Mouse (Mus musculus) frontal cortex, postnatal 14 days (tissue): ENCODE results near the gene Pls1.
A peak's percentile ranks its signal among the peaks of the same experiment; 100 is the strongest.

ENCODE experiments used
- DNase-seq, 2 experiments: peaks; one replicate each; pipeline ENCODE4 v3.0.0; 2022; ENCODE audit warnings: low spot score in 2 of 2

Gene Pls1

GRCm38 (mm10) chr9:95844825-95845460 is at the start of gene Pls1:
Gene Pls1, minus strand, starts transcription at chr9:95845311.
- peak; percentile 76 to 81 for DNase-seq

DNA sequence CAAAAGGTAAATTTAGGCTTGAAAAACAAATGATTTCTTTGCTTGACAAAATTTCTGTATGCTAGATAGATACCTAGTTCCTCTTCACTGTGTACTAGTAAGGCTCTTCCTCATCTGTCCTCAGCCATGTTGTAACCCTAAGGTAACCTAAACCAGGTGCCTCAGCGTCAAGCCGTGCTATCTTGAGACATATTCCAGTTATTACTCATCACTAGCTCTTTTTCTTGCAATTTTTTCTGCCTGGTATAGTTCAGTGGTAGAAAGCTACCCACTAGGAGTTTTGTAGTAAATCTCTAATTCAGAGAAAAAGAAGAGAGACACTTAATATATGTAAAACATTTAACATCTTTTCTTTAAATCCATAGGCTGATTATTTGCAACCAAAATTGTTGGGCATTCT is 37.6 kb upstream of the Pls1 start:
- DNase-seq: no peak

DNA sequence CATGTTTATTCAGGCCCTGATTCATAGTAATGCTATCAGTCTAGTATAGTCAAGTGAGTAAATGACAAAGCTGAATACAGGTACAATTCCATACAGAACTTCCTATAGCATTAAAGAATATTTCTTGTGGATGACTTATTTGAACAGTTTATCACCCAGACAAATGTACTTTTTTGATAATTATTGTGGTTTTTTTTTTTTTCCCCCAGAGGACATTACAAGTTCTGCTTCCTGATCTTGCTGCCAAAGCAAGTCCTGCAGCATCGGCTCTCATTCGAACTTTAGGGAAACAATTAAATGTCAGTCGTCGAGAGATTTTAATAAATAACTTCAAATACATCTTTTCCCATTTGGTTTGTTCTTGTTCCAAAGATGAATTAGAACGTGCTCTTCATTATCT is 33.1 kb upstream of the Pls1 start:
- DNase-seq: no peak

GRCm38 (mm10) chr9:95858027-95858570 is 13.0 kb upstream of the Pls1 start:
- no peak for DNase-seq

DNA sequence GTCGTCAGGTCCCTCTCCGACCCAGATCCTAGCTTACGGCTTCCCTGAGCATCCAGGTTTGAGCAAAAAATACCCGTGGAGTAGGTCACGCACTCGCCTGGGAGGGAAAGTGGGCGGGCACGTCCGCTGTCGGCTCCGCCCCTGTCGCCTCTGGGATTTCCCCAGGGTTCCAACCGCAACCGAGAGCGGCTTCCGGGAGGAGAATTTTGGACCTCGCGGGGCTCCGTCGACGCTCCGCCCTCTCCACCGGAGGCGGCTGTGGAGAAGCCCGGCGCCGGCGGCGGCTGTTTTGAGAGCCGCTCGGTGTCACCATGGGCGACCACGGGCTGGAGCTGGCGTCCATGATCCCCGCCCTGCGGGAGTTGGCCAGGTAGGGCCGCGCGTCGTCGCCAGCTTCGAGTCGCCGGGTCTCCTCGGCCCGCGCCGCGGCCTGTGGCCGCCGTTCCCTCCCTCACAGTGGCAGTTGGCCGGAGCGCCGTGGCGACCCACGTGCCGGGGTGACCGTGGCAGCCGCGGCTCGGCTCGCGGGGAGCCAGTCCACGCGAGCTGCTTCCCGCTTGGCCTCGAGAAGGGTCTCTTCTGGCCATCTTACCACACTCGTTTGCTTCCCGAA is 12.4 kb upstream of the Pls1 start, which contains the start of gene Atr:
Gene Atr (plus strand): TSS at position 184 of the 613 bp plus-strand sequence.
- DNase-seq: peak; percentile 86 to 90

GRCm38 (mm10) chr9:95856004-95856403 is 10.9 kb upstream of the Pls1 start:
- DNase-seq: no peak

DNA sequence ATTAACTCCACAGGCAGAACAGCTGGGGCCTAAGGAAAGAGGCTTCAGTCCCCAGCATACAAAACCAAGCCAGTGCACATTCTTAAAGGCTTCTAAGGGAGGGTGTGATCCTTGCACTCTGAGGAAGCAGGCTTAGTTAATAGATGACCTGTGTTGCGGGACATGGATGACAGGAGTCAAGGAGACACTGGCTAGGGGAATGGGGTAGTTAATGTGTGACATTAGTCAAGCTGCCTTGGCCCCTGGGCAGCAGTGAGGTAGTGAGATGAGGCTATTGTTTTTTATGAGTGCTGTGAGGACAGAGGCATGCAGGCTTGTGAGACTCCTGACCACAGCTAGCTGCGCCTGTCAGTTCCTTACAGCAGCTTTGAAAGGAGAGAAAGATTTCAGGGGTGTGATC is 9.8 kb upstream of the Pls1 start:
- no peak for DNase-seq

DNA sequence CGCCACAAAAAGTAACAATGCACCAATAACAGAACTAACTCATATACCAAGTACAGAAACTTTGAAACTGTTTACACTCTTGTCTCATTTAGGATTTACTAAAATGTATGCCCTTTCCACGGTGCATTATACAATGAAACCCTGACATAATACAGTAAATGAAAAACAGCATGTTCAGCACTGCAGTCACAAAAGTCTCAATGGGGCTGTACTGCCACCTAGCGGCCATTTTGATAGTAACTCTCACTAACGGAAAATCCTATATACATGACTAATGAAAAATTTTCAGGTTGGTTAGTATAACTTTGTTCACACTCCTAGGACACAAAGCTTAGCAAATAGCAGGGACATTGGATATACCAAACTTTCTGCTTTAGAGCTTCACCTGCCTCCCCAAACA is 7.8 kb upstream of the Pls1 start:
- DNase-seq: peak in 1 of 2 experiments; percentile 72

- no peak for DNase-seq
These were observed 6.6 kb upstream of the Pls1 start for GRCm38 (mm10) chr9:95851671-95852070.

GRCm38 (mm10) chr9:95845711-95846110 is 600 bp upstream of the Pls1 start:
- DNase-seq: no peak

GRCm38 (mm10) chr9:95839424-95839823 is 5.7 kb downstream of the Pls1 start:
- no peak for DNase-seq

GRCm38 (mm10) chr9:95835741-95836140 is 9.4 kb downstream of the Pls1 start:
- no peak for DNase-seq

DNA sequence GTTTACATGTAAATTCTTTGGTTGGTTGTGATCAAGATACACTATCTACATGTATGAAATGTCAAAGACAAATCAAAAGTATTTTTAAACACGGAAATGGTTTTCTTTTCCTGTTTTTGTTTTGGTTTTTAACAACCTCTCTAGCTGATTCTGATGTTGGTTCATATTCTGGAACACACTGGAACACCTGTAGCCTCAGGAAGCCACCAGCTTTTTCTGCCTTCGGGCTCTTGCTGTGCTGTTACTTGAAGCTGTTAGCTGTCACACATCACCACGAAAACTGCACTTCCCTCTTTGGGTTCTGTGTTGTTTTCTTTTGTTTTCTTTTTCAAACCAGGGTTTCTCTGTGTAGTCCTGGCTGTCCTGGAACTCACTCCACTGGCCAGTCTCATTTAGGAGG is 10.3 kb downstream of the Pls1 start:
- DNase-seq: no peak

GRCm38 (mm10) chr9:95832758-95833157 is 12.4 kb downstream of the Pls1 start:
- DNase-seq: no peak

DNA sequence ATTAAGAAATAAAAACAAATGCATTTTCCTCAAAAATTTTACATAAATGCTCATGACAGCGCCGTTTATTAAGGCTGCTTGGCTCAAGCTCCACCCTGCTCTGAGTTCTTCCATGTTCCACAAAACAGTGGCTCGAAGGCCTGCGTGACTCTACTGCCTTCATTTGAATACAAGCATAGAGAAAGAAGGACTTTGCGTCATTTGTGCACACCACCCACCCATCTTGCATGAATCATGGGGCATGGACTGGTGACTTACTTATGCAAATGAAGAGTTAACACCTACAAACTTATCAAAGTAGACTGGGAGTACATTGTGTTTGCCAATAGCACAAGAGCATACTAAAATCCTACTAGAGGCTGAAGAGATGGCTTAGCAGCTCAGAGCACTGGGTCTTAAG is 17.5 kb downstream of the Pls1 start:
- no peak for DNase-seq

DNA sequence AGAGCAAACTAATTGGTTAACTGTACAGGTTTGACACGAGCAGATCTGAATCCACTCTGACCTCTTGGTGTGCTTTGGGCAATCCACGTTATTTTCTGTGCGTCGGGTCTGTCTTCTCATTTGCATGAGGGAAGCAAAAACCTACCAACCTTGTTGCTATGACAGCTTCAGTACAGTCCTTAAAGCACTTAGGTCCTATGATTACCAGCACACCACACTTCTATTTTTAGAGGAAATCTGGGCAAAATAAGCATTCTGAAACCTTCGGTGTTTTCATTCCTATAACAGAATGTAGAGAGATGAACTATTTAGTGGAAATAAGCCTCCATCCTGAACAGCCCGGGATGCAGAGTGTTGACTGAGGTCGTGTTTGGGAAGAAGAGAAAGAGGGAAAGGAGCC is 22.6 kb downstream of the Pls1 start:
- DNase-seq: no peak

GRCm38 (mm10) chr9:95815706-95816105 is 29.4 kb downstream of the Pls1 start:
- DNase-seq: no peak

DNA sequence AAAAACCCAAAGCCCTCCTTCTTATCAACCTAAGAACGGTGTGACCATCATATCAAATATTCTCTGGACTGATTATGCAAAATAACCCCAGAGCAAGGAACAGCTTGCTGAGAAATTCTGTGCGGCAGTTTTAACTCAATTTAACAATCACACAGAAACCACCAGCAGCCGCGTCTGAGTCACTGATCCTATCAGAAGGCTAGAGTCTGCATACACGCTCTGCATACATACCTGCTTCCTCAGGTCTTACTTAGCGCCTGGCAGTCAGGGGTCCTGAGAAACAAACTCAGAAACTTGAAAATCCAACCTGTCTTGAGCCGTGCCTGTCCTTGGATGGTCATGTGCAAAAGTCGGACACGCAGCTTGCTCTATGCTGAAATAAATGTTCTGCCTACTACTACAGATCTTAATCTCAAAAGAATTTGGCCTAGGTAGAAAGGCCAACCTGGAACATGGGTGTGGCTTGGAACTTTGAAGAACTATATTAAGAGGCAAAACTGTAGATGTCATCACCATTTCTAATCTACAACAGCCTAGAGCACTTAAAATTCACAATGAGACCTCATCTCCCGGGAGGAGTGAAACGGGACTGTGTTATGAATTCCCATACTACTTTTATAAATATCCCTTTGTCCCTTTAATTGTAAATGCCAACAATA is 30.0 kb downstream of the Pls1 start:
- no peak for DNase-seq

DNA sequence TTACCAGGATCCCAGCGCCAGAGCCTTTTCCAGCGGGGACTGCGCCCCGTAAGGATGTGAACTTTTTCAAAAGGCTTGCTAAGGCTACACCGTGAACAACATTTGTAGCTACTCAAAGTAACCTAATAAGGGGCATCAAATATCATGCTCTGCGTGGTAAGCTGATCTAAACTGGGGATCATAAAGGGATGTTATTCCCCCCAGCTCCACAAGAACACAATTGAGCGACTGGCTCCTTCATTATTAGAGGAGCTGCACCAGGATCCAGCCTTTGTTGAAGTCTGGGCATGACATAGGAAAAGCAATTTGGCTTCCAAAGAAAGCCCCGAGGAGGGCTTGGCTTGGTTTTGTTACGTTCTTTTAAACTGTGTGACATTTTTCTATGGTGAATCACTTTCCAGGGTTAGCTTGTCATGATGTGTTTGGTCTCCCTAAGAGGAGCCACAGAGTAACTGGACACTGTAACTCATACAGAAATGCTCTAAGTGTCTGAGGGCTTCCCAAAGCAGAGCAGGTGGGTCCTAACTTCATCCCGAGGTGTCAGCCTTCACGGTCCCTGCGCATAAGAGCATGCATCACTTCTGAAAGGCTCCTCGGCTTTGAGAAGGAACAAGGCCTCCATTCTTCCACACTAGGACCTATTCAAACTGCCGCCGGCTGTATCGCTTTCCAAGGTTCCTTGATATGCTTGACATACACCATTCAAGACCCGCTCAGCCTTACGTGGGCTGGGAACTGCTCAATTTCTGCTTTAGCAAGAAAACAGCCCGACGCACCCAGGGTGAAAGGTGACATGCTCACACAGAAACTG is 31.2 kb downstream of the Pls1 start:
- DNase-seq: no peak

DNA sequence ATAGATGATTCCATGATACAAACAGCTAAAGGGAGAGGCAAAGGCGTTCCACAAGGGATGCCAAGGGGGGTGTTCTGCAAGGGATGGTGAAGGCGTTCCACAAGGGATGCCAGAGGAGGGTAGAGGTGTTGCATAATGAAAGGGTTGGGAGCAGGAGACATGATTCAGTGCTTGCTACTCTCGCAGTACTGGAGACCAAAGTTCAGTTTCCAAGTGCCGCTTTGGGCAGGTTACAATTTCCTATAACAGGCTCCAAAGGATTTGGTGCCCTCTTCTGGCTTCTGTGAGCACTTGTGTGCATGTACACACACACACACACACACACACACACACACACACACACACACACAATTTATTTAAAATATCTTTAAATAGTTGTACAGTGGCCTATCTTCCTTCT is 33.3 kb downstream of the Pls1 start:
- no peak for DNase-seq

GRCm38 (mm10) chr9:95809596-95809995 is 35.5 kb downstream of the Pls1 start:
- no peak for DNase-seq

GRCm38 (mm10) chr9:95805449-95805848 is 39.7 kb downstream of the Pls1 start:
- no peak for DNase-seq
